Mouse (Mus musculus) neural tube, embryonic 13.5 days (tissue): ENCODE data around the gene Rab43. TPM values are rescaled to one million over a fixed set of nuclear protein-coding genes. Genes with fewer than 3 reads are reported as not detected.

ENCODE experiments used
- ATAC-seq: fragments of 200-750 bp; cut with Nextera tagmentation; 2 replicates; pipeline ENCODE4 v1.8.0; 2017; ENCODE audit warnings: low read depth, mild to moderate bottlenecking, moderate TSS enrichment, moderate library complexity
- H3K27ac ChIP-seq: fragments of 300-500 bp; sonication (generic); replicated peaks from 2 replicates; pipeline ENCODE4 v1.5.1; 2015; ENCODE audit warnings: moderate library complexity, mild to moderate bottlenecking, inconsistent platforms
- H3K27me3 ChIP-seq: fragments of 300-500 bp; sonication (generic); 2 replicates; pipeline ENCODE4 v1.6.1; 2015; ENCODE audit warnings: mild to moderate bottlenecking, inconsistent platforms
- H3K36me3 ChIP-seq: fragments of 300-500 bp; sonication (generic); 2 replicates; pipeline ENCODE4 v1.6.1; 2015; ENCODE audit warnings: mild to moderate bottlenecking, inconsistent platforms
- H3K4me1 ChIP-seq: fragments of 300-500 bp; sonication (generic); replicated peaks from 2 replicates; pipeline ENCODE4 v1.6.1; 2015; ENCODE audit warnings: inconsistent platforms
- H3K4me2 ChIP-seq: fragments of 300-500 bp; sonication (generic); 2 replicates; pipeline ENCODE4 v1.6.1; 2015; ENCODE audit warnings: inconsistent platforms, mild to moderate bottlenecking, moderate library complexity
- H3K4me3 ChIP-seq: fragments of 300-500 bp; sonication (generic); 2 replicates; pipeline ENCODE4 v1.5.1; 2015; ENCODE audit warnings: mild to moderate bottlenecking, inconsistent platforms
- H3K9ac ChIP-seq: fragments of 300-500 bp; sonication (generic); 2 replicates; pipeline ENCODE4 v1.6.1; 2015; ENCODE audit warnings: moderate library complexity, mild to moderate bottlenecking, inconsistent platforms
- H3K9me3 ChIP-seq: fragments of 300-500 bp; sonication (generic); 2 replicates; pipeline ENCODE4 v1.6.1; 2016; ENCODE audit warnings: inconsistent platforms
- WGBS: fragments of 180-500 bp; shearing (Covaris S2); methylation state at CpG from one replicate; pipeline ENCODE4 v1.1.7; 2015; 5-methylcytosine and 5-hydroxymethylcytosine counted together
- polyA plus RNA-seq: library from polyadenylated mRNA; unstranded; fragments of >200 nt; fragmentation: Nextera tagmentation; extraction: Ambion mirVana; gene quantifications from 2 replicates; pipeline ENCODE4 v1.2.1, GENCODE M21; 2015

The Rab43 gene
- polyA plus RNA-seq, 1 experiment from 2014 or later, result 8.8 TPM

DNA sequence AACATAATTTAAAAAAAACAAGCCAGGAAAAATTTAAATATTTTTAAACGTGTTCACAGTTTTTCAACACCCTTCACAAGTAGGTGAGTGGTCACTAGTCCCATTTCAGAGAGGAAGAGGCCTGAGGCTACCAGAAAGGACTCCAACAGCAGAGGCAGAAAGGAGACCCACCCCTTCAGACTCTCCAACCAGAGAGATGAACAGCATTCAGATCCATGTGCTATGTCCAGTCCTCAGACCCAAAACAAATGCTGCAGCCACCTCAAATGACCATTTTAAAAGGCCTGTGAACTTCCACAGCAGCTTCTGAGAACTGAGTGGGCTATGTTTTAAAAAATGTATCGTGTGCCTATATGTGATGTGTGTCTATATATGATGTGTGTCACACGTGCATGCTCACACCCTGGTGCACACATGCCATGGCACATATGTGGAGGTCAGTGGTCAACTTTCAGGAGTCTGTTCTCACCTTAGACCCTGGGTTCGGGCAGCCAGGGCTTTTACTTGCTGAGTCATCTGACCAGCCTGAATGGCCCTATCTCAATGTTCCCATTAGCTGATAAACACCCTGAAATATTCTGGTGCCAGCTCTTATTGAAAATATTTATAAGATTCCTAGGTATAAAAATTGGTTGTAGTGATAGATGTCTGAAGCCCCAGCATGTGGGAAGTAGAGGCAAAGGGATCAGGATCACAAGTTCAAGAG, 4.1 kb downstream of the Rab43 start:
- H3K27me3 ChIP-seq, result no peaks in the 10 kb centered on the region

DNA sequence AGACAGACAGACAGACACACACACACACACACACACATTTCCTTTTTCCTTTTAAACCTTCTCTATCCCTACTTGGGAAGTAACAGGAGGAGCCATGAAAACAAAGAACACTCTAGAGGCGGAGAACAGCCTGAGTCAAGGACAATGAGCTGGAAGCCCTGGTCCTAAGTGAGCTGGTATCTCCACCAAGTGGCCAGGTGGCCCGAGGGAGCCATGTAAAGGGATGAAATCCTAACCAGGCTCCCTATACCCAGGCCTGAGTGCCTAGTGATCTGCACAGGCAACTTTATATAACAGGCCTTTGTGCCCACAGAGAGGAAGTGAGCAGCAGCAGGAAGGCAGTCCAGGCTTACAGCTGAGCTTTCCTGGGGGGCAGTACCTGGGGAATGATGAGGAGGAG, 5.1 kb downstream of the Rab43 start:
- Histone ChIP-seq H3K4me3 (no peak overlapping the region), H3K36me3 (peaks cover 11% of the 10 kb centered on the region; the same call in 1 of the 2 replicates), H3K9ac (no peak overlapping the region), H3K27ac (no peak overlapping the region), H3K27me3 (no peaks in the 10 kb centered on the region), H3K4me1 (peaks cover 17% of the 10 kb centered on the region), H3K4me2 (no peak overlapping the region), H3K9me3 (no peaks in the 10 kb centered on the region)
- WGBS, result 56% methylated on average over 2 of the region's 2 CpGs
- no peak for ATAC-seq

More for the DNA sequence above, 4.1 kb downstream of the Rab43 start:
- Histone ChIP-seq H3K9me3 (no peaks in the 10 kb centered on the region), H3K4me3 (no peak overlapping the region), H3K4me2 (no peak overlapping the region), H3K36me3 (peaks cover 10% of the 10 kb centered on the region; the same call in 1 of the 2 replicates), H3K27ac (no peak overlapping the region), H3K9ac (no peak overlapping the region), H3K4me1 (peaks cover 25% of the 10 kb centered on the region)
- 83% methylated on average over 4 of the region's 4 CpGs for WGBS
- no peak for ATAC-seq

DNA sequence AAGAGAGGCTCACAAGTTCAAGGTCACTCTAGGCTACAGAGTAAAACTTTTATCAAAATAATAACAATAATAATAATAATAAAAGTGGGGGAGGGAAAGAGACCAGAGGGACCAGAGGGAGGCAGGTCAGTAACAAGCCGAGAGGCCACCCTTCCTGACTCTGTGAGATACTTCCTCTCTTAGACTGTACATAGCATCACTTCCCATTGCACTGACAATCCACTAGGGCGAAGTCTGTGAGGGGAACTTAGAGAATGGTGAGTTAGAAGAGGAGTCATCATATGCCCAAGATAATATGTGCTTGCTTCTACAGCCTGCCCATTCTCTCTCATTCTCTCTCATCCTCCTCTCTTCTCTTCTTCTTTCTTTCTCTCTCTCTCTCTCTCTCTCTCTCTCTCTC, 5.9 kb downstream of the Rab43 start:
- no peaks in the 10 kb centered on the region for H3K9me3 ChIP-seq

DNA sequence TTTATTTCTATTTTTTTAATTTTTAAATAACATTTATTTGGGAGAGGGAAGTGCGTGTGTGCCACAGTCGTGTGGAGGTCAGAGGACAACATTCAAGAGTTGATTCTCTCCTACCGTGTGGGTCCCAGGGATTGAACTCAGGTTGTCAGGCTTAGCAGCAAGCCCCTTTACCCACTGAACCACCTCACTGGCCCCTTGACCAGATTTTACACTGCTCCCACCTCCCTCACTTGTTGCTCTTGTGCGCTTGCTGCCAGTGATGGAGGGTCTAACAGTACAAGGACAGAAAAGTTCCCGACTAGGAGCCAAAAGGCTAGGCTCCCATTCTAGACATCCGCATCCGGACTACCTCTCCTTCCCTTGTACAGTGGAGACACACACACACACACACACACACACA, 6.5 kb downstream of the Rab43 start:
- no peak overlapping the region for H3K9ac ChIP-seq
- H3K9me3 ChIP-seq, result no peaks in the 10 kb centered on the region
- WGBS, result 93% methylated on average over 7 of the region's 7 CpGs
- H3K4me1 ChIP-seq, result peaks cover 8% of the 10 kb centered on the region
- H3K36me3 ChIP-seq, result peaks cover 11% of the 10 kb centered on the region; the same call in 1 of the 2 replicates
- ATAC-seq, result no peak
- H3K27ac ChIP-seq, result no peak overlapping the region
- no peaks in the 10 kb centered on the region for H3K27me3 ChIP-seq
- no peak overlapping the region for H3K4me3 ChIP-seq
- no peak overlapping the region for H3K4me2 ChIP-seq

More for the DNA sequence above, 5.9 kb downstream of the Rab43 start:
- no peak for ATAC-seq
- Histone ChIP-seq H3K9ac (no peak overlapping the region), H3K36me3 (peaks cover 11% of the 10 kb centered on the region; the same call in 1 of the 2 replicates), H3K27me3 (no peaks in the 10 kb centered on the region), H3K27ac (no peak overlapping the region), H3K4me3 (no peak overlapping the region), H3K4me1 (peaks cover 14% of the 10 kb centered on the region), H3K4me2 (no peak overlapping the region)
- 80% methylated on average over 2 of the region's 2 CpGs for WGBS

DNA sequence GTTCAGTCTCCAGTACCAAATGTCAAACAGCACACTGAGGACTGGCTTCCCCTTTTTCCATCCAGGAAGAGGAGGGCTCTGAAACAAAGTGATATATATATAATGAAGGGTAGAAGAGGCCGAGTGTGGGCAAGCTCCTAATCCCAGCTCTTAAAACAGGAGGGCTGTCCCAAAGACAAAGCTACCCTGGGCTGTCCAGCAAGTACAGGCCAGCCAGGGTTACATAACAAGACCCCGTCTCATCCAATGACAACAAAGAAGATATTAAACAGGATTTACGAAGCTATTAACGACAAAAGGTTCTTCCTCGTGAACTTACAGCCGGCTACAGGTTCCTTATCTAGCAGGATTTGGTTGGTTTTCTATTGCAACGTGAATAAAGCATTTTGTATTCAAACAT, 7.1 kb downstream of the Rab43 start:
- Histone ChIP-seq H3K27ac (no peak overlapping the region), H3K9ac (no peak overlapping the region), H3K27me3 (no peaks in the 10 kb centered on the region), H3K4me2 (no peak overlapping the region), H3K9me3 (no peaks in the 10 kb centered on the region), H3K4me1 (peaks cover 4% of the 10 kb centered on the region), H3K36me3 (peaks cover 11% of the 10 kb centered on the region; the same call in 1 of the 2 replicates), H3K4me3 (no peak overlapping the region)
- 75% methylated on average over 7 of the region's 7 CpGs for WGBS
- ATAC-seq, result no peak

DNA sequence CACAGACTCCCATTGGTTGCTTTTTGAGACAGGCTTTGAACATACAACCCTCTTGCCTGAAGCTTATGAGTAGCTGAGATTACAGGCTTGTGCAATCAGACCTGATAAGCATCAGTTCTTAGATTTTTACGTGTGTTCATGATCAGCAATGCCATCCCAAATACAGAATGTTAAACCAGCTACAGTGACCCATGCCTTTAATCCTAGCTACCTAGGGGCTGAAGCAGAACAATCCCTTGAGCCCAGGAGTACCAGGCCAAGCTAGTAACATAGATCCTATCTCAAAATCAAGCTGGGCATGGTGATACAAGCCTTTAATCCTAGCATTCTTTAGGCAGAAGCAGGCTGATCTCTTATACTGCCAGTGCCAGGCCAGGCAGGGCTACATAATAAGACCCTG, 7.9 kb downstream of the Rab43 start:
- H3K9me3 ChIP-seq, result no peaks in the 10 kb centered on the region
- H3K27me3 ChIP-seq, result no peaks in the 10 kb centered on the region
- H3K4me2 ChIP-seq, result no peak overlapping the region
- no peak for ATAC-seq
- H3K9ac ChIP-seq, result no peak overlapping the region
- no peak overlapping the region for H3K4me3 ChIP-seq
- no peaks in the 10 kb centered on the region for H3K4me1 ChIP-seq
- 89% methylated on average over 1 of the region's 1 CpGs for WGBS
- H3K36me3 ChIP-seq, result peaks cover 11% of the 10 kb centered on the region; the same call in 1 of the 2 replicates
- no peak overlapping the region for H3K27ac ChIP-seq

DNA sequence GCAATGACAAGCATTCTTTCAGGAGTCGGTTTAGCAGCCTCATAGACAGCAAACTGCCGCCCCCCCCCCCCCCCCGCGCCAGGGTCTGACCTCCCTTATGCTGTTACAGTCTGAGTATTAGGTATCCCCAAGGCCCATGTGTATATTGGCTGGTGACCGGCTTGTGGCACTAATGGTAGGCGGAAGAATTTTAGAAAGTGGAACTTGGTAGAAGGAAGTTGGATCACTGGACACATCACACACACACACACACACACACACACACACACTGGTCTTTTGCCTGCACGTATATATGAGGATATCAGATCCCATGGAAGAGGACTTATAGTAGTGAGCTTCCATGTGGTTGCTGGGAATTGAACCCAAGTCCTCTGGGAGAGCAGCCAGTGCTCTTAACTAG, 9.5 kb downstream of the Rab43 start:
- 0 out of 2 replicates have a peak, but pooled peaks cover 6% of the 10 kb centered on the region for H3K36me3 ChIP-seq
- WGBS, result 88% methylated on average over 6 of the region's 7 CpGs
- H3K4me3 ChIP-seq, result no peak overlapping the region
- no peak overlapping the region for H3K9ac ChIP-seq
- H3K27me3 ChIP-seq, result no peaks in the 10 kb centered on the region
- no peak overlapping the region for H3K27ac ChIP-seq
- H3K4me2 ChIP-seq, result no peak overlapping the region
- ATAC-seq, result no peak
- no peaks in the 10 kb centered on the region for H3K9me3 ChIP-seq
- H3K4me1 ChIP-seq, result no peaks in the 10 kb centered on the region

DNA sequence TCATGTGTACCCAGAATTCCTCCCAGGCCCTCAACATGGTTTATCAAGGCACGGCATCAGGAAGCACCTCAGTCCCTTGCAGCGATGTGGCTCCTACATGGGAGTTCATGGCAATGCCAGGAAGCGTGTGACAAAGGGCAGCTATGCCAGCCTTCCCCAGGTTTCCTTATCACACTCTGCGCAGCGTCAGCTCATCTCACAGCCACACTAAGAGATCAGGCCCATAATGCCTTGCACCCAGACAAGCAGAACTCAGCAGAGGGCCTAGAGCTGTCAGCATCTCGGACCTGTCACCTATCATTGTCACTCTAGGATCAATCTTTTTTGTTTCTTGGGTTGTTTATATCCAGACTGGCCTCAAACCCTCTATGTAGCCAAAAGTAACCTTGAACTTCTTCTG, 12.4 kb downstream of the Rab43 start:
- no peak overlapping the region for H3K4me3 ChIP-seq
- WGBS, result 89% methylated on average over 6 of the region's 6 CpGs
- no peaks in the 10 kb centered on the region; the same call in 1 of the 2 replicates for H3K4me1 ChIP-seq
- H3K27ac ChIP-seq, result no peak overlapping the region
- H3K36me3 ChIP-seq, result 0 out of 2 replicates have a peak, but pooled peaks cover 4% of the 10 kb centered on the region
- H3K4me2 ChIP-seq, result no peak overlapping the region
- H3K9me3 ChIP-seq, result no peaks in the 10 kb centered on the region
- H3K27me3 ChIP-seq, result no peaks in the 10 kb centered on the region
- no peak for ATAC-seq
- no peak overlapping the region for H3K9ac ChIP-seq

DNA sequence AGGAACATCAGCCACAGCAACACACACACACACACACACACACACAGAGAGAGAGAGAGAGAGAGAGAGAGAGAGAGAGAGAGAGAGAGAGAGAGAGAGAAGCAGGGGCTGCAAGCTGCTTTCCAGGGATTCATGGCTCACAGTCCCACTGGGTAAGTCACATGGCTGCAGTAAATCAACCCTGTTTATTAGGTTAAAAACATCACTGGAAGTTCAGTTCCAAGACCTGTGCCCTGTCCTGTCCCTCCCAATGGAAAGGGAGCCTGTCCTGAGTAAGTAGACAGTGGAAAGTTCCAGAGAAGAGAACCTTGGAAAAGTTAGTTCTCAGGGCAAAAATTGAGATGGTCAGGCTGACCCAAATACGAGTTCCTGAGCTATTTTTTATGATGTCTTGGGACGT, 14.6 kb downstream of the Rab43 start:
- H3K4me3 ChIP-seq, result no peak overlapping the region
- no peaks in the 10 kb centered on the region for H3K9me3 ChIP-seq
- H3K27me3 ChIP-seq, result no peaks in the 10 kb centered on the region
- ATAC-seq, result no peak
- WGBS, result 30% methylated on average over 2 of the region's 2 CpGs
- H3K4me1 ChIP-seq, result no peaks in the 10 kb centered on the region; the same call in 1 of the 2 replicates
- H3K27ac ChIP-seq, result no peak overlapping the region
- peaks cover 13% of the 10 kb centered on the region for H3K36me3 ChIP-seq
- no peak overlapping the region for H3K9ac ChIP-seq
- H3K4me2 ChIP-seq, result no peak overlapping the region

DNA sequence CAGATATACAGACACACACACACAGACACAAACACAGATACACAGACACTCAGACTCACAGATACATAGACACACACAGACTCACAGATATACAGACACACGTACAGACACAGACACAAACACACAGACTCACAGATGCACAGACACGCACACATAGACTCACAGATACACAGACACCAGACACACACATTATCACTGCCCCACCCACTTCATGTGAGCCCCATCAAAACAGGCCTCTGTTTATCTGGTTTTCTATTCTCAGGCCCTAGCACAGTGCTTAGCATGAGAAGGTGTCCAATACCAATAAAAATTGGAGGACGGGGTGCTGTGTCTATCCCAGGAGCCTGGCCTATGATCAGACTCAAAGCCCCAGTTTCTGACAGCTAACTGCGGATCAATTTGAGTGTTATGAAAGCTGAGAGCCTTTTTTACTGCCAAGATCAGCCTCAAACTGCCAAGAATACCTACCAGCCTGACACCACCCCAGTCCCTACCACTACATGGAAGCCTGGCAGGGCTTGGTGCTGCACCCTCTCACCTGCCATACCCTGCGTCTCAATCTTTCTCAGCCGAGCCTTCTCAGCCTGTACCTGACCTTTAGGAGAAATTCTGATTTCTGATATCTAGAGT, 15.6 kb downstream of the Rab43 start:
- no peaks in the 10 kb centered on the region; the same call in 1 of the 2 replicates for H3K4me1 ChIP-seq
- peaks cover 22% of the 10 kb centered on the region for H3K36me3 ChIP-seq
- H3K4me2 ChIP-seq, result no peak overlapping the region
- H3K4me3 ChIP-seq, result no peak overlapping the region
- ATAC-seq, result no peak
- 92% methylated on average over 6 of the region's 6 CpGs for WGBS
- H3K9me3 ChIP-seq, result no peaks in the 10 kb centered on the region
- H3K9ac ChIP-seq, result no peak overlapping the region
- H3K27ac ChIP-seq, result no peak overlapping the region
- no peaks in the 10 kb centered on the region for H3K27me3 ChIP-seq

DNA sequence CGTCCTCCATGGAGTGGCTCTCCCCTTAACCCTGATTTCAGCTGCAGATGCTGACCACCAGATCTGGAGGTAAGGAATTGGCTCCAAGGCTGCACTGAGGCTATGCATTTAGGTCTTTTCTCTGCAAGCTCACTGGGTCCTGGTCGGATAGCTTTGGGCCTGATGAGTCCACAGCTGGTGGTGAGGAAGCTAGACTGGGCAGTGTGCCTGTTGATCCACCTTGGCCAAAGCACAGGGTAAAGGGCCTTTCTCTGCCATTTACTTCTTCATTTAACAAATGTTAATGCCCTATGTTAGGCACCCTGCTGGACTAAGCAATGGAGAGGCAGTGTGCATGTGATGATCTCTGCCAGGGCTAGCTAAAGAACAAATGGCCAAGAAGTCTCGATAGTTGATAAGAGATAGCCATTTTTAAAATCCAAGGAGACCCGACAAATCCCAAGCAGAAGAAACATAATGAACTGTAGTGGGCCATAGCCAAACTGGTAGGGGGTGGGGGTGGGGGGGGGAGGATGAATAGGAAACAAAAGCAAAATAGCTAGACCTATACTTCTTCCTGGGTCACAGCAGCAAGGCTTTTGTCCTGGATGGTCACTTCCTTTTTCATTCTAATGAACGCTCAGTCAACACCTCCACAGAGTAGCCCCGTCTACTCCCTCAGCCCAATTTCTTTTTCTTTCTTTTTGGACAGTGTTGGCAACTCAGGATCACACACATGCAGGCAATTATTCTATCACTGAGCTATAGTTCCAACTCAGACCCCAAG, 16.4 kb downstream of the Rab43 start:
- Histone ChIP-seq H3K36me3 (peaks cover 22% of the 10 kb centered on the region), H3K9ac (no peak overlapping the region), H3K27me3 (no peaks in the 10 kb centered on the region), H3K4me2 (no peak overlapping the region), H3K27ac (no peak overlapping the region), H3K4me1 (no peaks in the 10 kb centered on the region; the same call in 1 of the 2 replicates), H3K9me3 (no peaks in the 10 kb centered on the region), H3K4me3 (no peak overlapping the region)
- no peak for ATAC-seq
- WGBS, result 56% methylated on average over 6 of the region's 6 CpGs
